Mouse (Mus musculus) neural tube, embryonic 14.5 days (tissue): ENCODE measurements at regions not wholly inside any gene's neighbourhood (a gene's known extent, or its start where the extent isn't known, plus 50 kb on each side); places are given as distances from the start of the nearest gene placed in this dataset.

Source experiments
- ATAC-seq: fragments of 200-750 bp; cut with Nextera tagmentation; 2 replicates; pipeline ENCODE4 v1.8.0; 2017; ENCODE audit warnings: low read depth, mild to moderate bottlenecking, moderate TSS enrichment, moderate library complexity
- H3K27ac ChIP-seq: fragments of 300-500 bp; sonication (generic); 2 replicates; pipeline ENCODE4 v1.5.1; 2014; ENCODE audit warnings: low read depth, mild to moderate bottlenecking, control low read depth, low read length, moderate library complexity, mixed read lengths
- H3K27me3 ChIP-seq: fragments of 300-500 bp; sonication (generic); 2 replicates; pipeline ENCODE4 v1.6.1; 2014; ENCODE audit warnings: low read length; ENCODE audit not compliant: control insufficient read depth, insufficient read depth
- H3K36me3 ChIP-seq: fragments of 300-500 bp; sonication (generic); 2 replicates; pipeline ENCODE4 v1.6.1; 2014; ENCODE audit warnings: low read length, mixed read lengths; ENCODE audit not compliant: control insufficient read depth, insufficient read depth
- H3K4me1 ChIP-seq: fragments of 300-500 bp; sonication (generic); 2 replicates; pipeline ENCODE4 v1.6.1; 2014; ENCODE audit warnings: low read length; ENCODE audit not compliant: control insufficient read depth, insufficient read depth
- H3K4me2 ChIP-seq: fragments of 300-500 bp; sonication (generic); 2 replicates; pipeline ENCODE4 v1.6.1; 2014; ENCODE audit warnings: mild to moderate bottlenecking, low read depth, low read length, control low read depth
- H3K4me3 ChIP-seq: fragments of 300-500 bp; sonication (generic); 2 replicates; pipeline ENCODE4 v1.5.1; 2014; ENCODE audit warnings: low read depth, low read length, control low read depth, mixed read lengths
- H3K9ac ChIP-seq: fragments of 300-500 bp; sonication (generic); replicated peaks from 2 replicates; pipeline ENCODE4 v1.6.1; 2014; ENCODE audit warnings: low read depth, mild to moderate bottlenecking, control low read depth, low read length, mixed read lengths
- H3K9me3 ChIP-seq: fragments of 300-500 bp; sonication (generic); 2 replicates; pipeline ENCODE4 v1.6.1; 2016; ENCODE audit warnings: low read length; ENCODE audit not compliant: control insufficient read depth
- WGBS: fragments of 180-500 bp; shearing (Covaris S2); extraction: QIAGEN DNeasy Blood & Tissue Kit; methylation state at CpG from one replicate; pipeline ENCODE4 v1.1.7; 2014; 5-methylcytosine and 5-hydroxymethylcytosine counted together

DNA sequence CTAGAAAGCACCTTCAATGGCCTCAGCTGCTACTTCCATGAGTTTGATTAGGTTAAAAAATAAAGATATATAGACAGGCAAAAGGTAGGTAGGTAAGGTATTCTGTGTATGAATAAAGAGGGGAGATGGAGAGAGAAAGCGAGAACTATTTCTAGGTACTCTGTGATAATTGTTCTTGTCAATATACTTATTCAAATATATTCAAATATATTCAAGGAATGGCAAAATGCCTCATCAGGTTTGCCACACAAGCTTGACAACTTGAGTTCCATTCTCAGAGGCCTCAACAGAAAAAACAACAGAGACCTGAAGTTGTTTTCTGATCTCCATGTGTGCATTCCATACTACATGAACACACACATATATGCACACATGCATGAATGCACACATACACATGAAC lies 240.2 kb upstream of the Gm38303 start:
- Histone ChIP-seq H3K27me3 (no peaks in the 10 kb centered on the region), H3K4me3 (no peak overlapping the region), H3K9ac (no peak overlapping the region), H3K36me3 (no peaks in the 10 kb centered on the region), H3K4me2 (no peak overlapping the region), H3K4me1 (no peaks in the 10 kb centered on the region), H3K9me3 (no peaks in the 10 kb centered on the region), H3K27ac (no peak overlapping the region)
- 91% methylated on average over 1 of the region's 1 CpGs for WGBS
- no peak for ATAC-seq

DNA sequence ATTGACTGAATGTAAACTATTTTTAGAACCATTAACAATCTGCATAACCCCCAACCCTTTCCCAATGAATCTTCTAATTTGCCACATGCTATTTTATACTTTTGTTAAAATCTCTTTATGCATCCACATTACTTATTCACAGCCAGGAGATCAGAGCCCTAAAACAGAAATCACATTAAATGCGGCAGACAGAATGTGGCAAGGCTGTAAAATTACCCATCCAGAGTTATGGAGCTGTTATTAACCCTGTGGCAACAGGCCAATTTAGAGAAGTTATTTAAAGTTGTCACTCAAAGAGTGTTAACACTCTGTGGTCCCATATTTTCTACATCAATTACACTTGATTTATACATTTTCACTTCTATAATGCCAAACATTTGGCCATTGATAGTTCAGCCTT lies 239.7 kb upstream of the Gm38303 start:
- ATAC-seq, result peak; percentile 68; the same call in 1 of the 2 replicates
- Histone ChIP-seq H3K9ac (no peak overlapping the region), H3K36me3 (no peaks in the 10 kb centered on the region), H3K4me2 (no peak overlapping the region), H3K27me3 (no peaks in the 10 kb centered on the region), H3K4me3 (no peak overlapping the region), H3K9me3 (no peaks in the 10 kb centered on the region), H3K4me1 (no peaks in the 10 kb centered on the region), H3K27ac (no peak overlapping the region)
- 44% methylated on average over 1 of the region's 1 CpGs for WGBS

DNA sequence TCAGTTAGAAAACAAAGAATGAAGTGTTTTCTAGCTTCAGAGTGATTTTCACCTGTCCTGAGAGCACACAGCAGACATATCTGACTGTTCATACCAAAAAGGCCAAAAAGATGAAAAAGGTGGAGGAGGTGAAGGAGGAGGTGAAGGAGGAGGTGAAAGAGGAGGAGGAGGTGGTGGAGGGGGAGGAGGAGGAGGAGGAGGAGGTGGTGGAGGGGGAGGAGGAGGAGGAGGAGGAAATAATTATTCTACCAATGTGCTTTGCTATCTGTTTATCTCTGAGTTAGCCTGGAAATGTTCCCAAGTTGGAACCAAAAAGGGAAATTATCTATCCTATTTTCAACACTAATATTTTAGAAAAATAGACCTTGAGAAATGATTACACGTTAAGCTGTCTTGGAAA lies 239.3 kb upstream of the Gm38303 start:
- H3K27me3 ChIP-seq, result no peaks in the 10 kb centered on the region
- no peak for ATAC-seq
- no peaks in the 10 kb centered on the region for H3K9me3 ChIP-seq
- no peak overlapping the region for H3K27ac ChIP-seq
- H3K9ac ChIP-seq, result no peak overlapping the region
- H3K4me2 ChIP-seq, result no peak overlapping the region
- no peaks in the 10 kb centered on the region for H3K36me3 ChIP-seq
- 53% methylated on average over 1 of the region's 1 CpGs for WGBS
- no peak overlapping the region for H3K4me3 ChIP-seq
- no peaks in the 10 kb centered on the region for H3K4me1 ChIP-seq
